Mouse (Mus musculus) stomach, postnatal 0 days (tissue): ENCODE results near the gene Pdcd11. TPM values are rescaled to one million over a fixed set of nuclear protein-coding genes. Genes with fewer than 3 reads are reported as not detected.
A peak's percentile ranks its signal among the peaks of the same experiment; 100 is the strongest.

Source experiments
- ATAC-seq: fragments of 200-750 bp; cut with Nextera tagmentation; 2 replicates; pipeline ENCODE4 v1.8.0; 2017; ENCODE audit not compliant: low FRiP score, low TSS enrichment
- DNase-seq: peaks from one replicate; pipeline ENCODE4 v3.0.0-alpha.2; 2016; ENCODE audit warnings: low spot score
- H3K27ac ChIP-seq: fragments of 300-500 bp; sonication (generic); replicated peaks from 2 replicates; pipeline ENCODE4 v1.5.1; 2014; ENCODE audit warnings: mild to moderate bottlenecking, control low read depth
- H3K27me3 ChIP-seq: fragments of 300-500 bp; sonication (generic); 2 replicates; pipeline ENCODE4 v1.6.1; 2014; ENCODE audit warnings: low read length; ENCODE audit not compliant: control insufficient read depth, insufficient read depth
- H3K36me3 ChIP-seq: fragments of 300-500 bp; sonication (generic); 2 replicates; pipeline ENCODE4 v1.6.1; 2014; ENCODE audit warnings: low read length, mixed read lengths; ENCODE audit not compliant: control insufficient read depth, insufficient read depth
- H3K4me1 ChIP-seq: fragments of 300-500 bp; sonication (generic); replicated peaks from 2 replicates; pipeline ENCODE4 v1.6.1; 2014; ENCODE audit warnings: antibody characterized with exemption; ENCODE audit not compliant: control insufficient read depth, insufficient read depth
- H3K4me2 ChIP-seq: fragments of 300-500 bp; sonication (generic); replicated peaks from 2 replicates; pipeline ENCODE4 v1.6.1; 2014; ENCODE audit warnings: low read depth, mild to moderate bottlenecking, control low read depth, moderate library complexity
- H3K4me3 ChIP-seq: fragments of 300-500 bp; sonication (generic); 2 replicates; pipeline ENCODE4 v1.5.1; 2014; ENCODE audit warnings: low read depth, low read length, control low read depth
- H3K9ac ChIP-seq: fragments of 300-500 bp; sonication (generic); 2 replicates; pipeline ENCODE4 v1.6.1; 2014; ENCODE audit warnings: mild to moderate bottlenecking, low read length, control low read depth, mixed read lengths
- H3K9me3 ChIP-seq: fragments of 300-500 bp; sonication (generic); 2 replicates; pipeline ENCODE4 v1.6.1; 2016; ENCODE audit warnings: low read length; ENCODE audit not compliant: control insufficient read depth
- CTCF ChIP-seq: IDR thresholded peaks from 2 replicates; pipeline ENCODE4 v1.5.1; 2016; ENCODE audit warnings: antibody characterized with exemption, low read depth, mild to moderate bottlenecking, moderate library complexity
- EP300 ChIP-seq: optimal IDR thresholded peaks from 2 replicates; pipeline ENCODE3; 2016; ENCODE audit warnings: antibody characterized with exemption
- WGBS: fragments of 180-500 bp; shearing (Covaris S2); extraction: QIAGEN DNeasy Blood & Tissue Kit; methylation state at CpG from one replicate; pipeline ENCODE4 v1.1.7; 2014; 5-methylcytosine and 5-hydroxymethylcytosine counted together
- polyA plus RNA-seq: library from polyadenylated mRNA; unstranded; fragments of >200 nt; fragmentation: Nextera tagmentation; extraction: Ambion mirVana; gene quantifications from 2 replicates; pipeline ENCODE4 v1.2.1, GENCODE M21; 2015

Gene Pdcd11
- polyA plus RNA-seq: 4.2 TPM in 2 replicates

DNA sequence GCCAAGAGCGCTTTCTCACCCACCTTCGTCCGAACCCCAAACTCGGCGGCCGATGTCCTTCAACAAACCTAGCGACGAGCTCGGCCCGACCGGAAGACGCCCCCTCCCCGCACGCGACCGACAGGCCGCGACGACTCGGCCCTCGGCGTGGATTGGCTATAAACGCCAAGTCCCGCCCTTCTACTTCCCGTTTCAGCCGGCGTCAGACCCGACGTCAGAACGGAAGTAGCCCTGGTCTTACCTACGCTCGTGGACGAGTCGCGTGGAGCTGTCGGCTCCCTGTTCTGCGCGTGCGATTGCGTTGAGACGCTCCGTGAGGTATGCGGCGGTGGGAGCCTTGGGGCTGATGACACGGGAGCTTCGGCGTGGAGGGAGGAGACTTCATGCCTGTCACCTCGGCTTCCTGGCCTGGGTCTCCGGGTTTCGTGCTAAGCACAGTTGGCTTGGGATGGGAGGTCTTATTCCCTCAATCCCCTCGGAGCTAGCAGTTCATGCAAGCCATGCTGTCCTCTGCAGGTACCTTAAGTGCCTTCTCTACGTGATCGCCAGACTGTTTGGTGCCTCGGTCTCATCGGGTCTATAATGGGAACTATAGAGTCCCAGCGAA lies at the start of gene Pdcd11, which contains the start of gene Usmg5:
Pdcd11 (plus strand) TSS at position 219 of the 607 bp plus-strand sequence.
Usmg5 (minus strand) TSS at position 98 of the 607 bp plus-strand sequence.
- peak within 1 kb of the TSS; percentile 93 for H3K27ac ChIP-seq
- H3K27me3 ChIP-seq: no peaks in the 10 kb centered on the region
- H3K4me3 ChIP-seq: peak within 1 kb of the TSS; percentile 89
- ATAC-seq (peak; percentile 99), DNase-seq (peak; percentile 96)
- no peaks in the 10 kb centered on the region for H3K9me3 ChIP-seq
- peaks cover 2% of the 10 kb centered on the region; the same call in 1 of the 2 replicates for H3K4me1 ChIP-seq
- no peak for TF ChIP-seq CTCF
- no peak for TF ChIP-seq EP300
- peak within 1 kb of the TSS; percentile 97 for H3K9ac ChIP-seq
- H3K36me3 ChIP-seq: peaks cover 8% of the 10 kb centered on the region
- H3K4me2 ChIP-seq: peak within 1 kb of the TSS; percentile 83
- under 1% methylated on average over 50 of the region's 56 CpGs for WGBS

DNA sequence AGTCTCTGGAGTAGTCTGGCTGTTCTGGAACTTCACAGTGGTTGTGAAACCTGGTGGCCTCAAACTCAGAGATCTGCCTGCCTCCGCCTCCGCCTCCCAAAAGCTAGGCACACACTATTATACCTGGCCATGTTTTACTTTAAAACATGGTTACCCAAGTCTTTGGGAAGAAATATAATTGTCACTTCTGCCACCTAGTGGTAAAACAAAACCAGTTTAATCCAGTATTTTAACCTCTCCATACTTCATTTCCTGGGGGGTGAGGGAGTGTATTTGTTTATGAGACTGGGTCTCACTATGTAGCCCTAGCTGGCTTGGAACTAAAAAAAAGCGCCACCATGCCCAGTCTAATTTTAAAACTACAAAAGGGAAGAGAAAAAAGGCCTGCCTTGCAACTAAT lies 47.0 kb upstream of the Pdcd11 start:
- H3K27me3 ChIP-seq: no peaks in the 10 kb centered on the region
- WGBS: 81% methylated on average over 3 of the region's 3 CpGs
- peak; percentile 61 for TF ChIP-seq CTCF
- no peak for TF ChIP-seq EP300
- H3K27ac ChIP-seq: no peak overlapping the region
- H3K4me2 ChIP-seq: no peak overlapping the region
- peaks cover 5% of the 10 kb centered on the region; the same call in 1 of the 2 replicates for H3K36me3 ChIP-seq
- no peak overlapping the region for H3K9ac ChIP-seq
- no peak for DNase-seq
- no peak for ATAC-seq
- no peaks in the 10 kb centered on the region for H3K4me1 ChIP-seq
- no peaks in the 10 kb centered on the region for H3K9me3 ChIP-seq
- H3K4me3 ChIP-seq: no peak overlapping the region

DNA sequence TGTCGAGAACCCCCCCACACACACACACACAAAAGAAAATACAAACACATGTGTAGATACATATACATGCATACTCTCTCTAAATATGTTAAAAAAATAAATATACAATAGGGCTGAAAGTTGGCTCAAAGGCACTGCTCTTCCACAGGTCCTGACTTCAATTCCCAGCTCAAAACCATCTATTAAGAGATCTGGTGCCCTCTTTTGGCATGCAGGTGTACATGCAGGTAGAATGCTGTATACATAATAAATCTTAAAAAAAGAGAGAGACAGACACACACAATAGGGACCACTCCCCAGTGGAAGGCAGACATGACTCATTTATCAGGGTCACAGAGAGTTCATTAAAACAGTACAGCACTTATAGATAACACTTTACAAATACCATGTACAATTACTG lies 44.2 kb upstream of the Pdcd11 start:
- Histone ChIP-seq H3K27me3 (no peaks in the 10 kb centered on the region), H3K9ac (no peak overlapping the region), H3K9me3 (no peaks in the 10 kb centered on the region), H3K36me3 (peaks cover 3% of the 10 kb centered on the region; the same call in 1 of the 2 replicates), H3K4me2 (no peak overlapping the region), H3K4me3 (no peak overlapping the region), H3K27ac (no peak overlapping the region), H3K4me1 (peaks cover 3% of the 10 kb centered on the region; the same call in 1 of the 2 replicates)
- TF ChIP-seq CTCF (peak; percentile 51), EP300 (no peak)
- whole genome bisulfite sequencing: 100% methylated on average over 1 of the region's 1 CpGs
- DNase-seq (no peak), ATAC-seq (no peak)

DNA sequence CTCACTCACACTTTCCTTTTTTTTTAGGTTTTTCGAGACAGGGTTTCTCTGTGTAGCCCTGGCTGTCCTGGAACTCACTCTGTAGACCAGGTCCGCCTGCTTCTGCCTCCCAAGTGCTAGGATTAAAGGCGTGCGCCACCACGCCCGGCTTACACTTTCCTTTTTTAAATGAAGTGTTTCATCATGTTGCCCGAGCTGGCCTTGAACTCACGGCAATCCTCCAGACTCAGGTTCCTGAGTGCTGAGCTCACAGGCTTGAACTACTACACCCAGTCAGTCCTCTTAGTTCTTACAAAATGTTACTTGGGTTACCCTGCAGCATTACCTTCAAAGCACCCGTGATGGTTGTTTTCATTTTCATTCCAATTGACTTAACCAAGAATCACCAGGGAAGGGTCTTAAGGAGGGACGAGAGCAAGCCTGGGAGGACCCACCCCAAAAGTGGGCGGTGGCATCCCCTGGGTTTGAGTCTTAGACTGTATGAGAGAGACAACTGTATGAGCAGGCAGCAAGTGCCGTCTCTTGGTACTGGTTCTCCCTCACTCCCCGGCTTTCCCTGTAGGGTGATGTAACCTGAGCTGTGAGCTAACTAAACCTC lies 43.2 kb upstream of the Pdcd11 start:
- H3K9ac ChIP-seq: no peak overlapping the region
- no peaks in the 10 kb centered on the region for H3K27me3 ChIP-seq
- H3K4me2 ChIP-seq: no peak overlapping the region
- no peaks in the 10 kb centered on the region for H3K9me3 ChIP-seq
- H3K27ac ChIP-seq: no peak overlapping the region
- no peak overlapping the region for H3K4me3 ChIP-seq
- peaks cover 3% of the 10 kb centered on the region; the same call in 1 of the 2 replicates for H3K36me3 ChIP-seq
- H3K4me1 ChIP-seq: peaks cover 3% of the 10 kb centered on the region; the same call in 1 of the 2 replicates
- DNase-seq (no peak), ATAC-seq (no peak)
- TF ChIP-seq EP300: no peak
- no peak for TF ChIP-seq CTCF
- WGBS: 85% methylated on average over 13 of the region's 13 CpGs

DNA sequence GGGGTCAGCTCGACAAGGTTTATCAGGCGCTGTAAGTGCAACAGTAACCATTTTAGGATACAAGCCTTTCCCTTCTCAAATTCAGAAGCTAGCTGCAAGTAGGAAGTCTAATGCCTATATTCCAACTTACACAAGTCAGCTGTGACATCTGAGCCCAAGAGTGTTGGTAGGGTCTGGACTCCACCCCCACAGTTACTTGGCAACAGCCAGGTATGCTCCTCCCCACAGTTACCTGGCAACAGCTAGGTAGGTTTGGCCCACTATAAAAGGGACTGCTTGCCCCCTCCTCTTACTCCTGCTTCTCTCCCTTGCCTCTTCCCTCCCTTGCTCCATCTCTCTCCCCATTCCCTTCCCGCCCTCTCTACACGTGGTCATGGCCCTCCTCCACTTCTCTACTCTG lies 41.5 kb upstream of the Pdcd11 start:
- no peak overlapping the region for H3K4me3 ChIP-seq
- H3K27me3 ChIP-seq: no peaks in the 10 kb centered on the region
- peaks cover 3% of the 10 kb centered on the region; the same call in 1 of the 2 replicates for H3K4me1 ChIP-seq
- no peaks in the 10 kb centered on the region for H3K9me3 ChIP-seq
- H3K36me3 ChIP-seq: peaks cover 3% of the 10 kb centered on the region; the same call in 1 of the 2 replicates
- TF ChIP-seq EP300 (no peak), CTCF (no peak)
- H3K27ac ChIP-seq: no peak overlapping the region
- H3K9ac ChIP-seq: no peak overlapping the region
- ATAC-seq (no peak), DNase-seq (no peak)
- 65% methylated on average over 4 of the region's 4 CpGs for WGBS
- H3K4me2 ChIP-seq: no peak overlapping the region

DNA sequence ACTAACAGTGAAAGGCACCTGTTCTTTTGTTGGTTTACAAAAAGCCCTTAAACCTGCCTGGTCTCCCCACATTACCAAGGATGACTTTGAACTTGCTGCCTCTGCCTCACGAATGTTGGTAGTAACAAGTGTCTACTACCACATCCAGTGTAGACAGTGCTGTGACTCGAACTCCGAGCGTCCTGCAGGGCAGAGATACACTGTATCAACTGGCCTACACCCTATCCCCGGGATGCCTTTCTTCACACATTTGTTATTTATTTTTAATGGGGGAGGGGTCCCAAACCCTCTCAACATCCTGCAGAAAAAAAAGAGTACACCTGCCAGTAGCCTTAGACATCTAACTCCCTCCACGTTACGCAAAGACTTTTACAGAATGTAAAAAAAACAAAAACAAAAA lies 40.7 kb upstream of the Pdcd11 start:
- ATAC-seq (no peak), DNase-seq (no peak)
- peak overlapping the region; percentile 74; the same call in 1 of the 2 replicates for H3K9ac ChIP-seq
- no peak for TF ChIP-seq EP300
- TF ChIP-seq CTCF: no peak
- no peaks in the 10 kb centered on the region for H3K9me3 ChIP-seq
- H3K27me3 ChIP-seq: no peaks in the 10 kb centered on the region
- no peak overlapping the region for H3K27ac ChIP-seq
- H3K4me3 ChIP-seq: peak overlapping the region; percentile 85
- 6% methylated on average over 7 of the region's 7 CpGs for WGBS
- peak overlapping the region; percentile 95 for H3K4me2 ChIP-seq
- peaks cover 3% of the 10 kb centered on the region; the same call in 1 of the 2 replicates for H3K4me1 ChIP-seq
- peaks cover 3% of the 10 kb centered on the region; the same call in 1 of the 2 replicates for H3K36me3 ChIP-seq
